Mouse (Mus musculus): ENCODE measurements around the gene Rnasek.

The Rnasek gene

DNA sequence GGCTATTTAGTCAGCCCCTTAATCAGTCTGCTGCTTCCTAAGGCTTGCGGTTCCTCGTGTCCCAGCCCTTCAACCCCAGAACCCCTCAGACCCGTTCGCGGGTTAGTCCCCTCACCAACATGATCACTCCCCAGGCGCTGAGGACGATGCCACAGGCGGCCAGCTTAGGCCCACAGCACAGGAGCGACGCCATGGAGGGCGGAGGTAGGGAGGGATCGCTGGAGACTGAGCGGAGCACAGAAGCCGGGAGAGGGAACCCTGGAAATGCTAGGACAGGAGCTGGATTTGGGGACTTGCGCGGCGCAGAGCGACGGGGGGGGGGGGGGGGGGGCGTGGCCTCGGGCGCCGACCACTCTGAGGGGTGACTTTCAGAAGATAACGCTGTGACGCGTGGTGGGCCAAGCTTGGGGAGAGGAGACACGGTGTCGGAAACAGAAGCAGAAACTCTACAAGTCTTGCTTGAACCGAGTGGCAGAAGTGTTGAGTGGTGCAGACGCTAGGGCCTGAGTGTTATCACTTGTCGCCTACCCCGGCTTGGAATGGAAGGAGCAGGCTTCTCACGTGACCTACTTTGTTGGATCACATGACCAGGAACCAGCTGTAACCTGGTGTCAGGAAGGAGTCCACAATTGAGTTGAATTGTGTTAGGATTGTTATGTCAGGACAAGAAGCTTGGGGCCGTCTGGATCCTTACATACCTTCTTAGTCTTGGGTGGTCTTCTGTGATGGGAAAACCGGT lies at the start of gene Rnasek, which contains the start of gene Gm21988:
Gene Rnasek, minus strand, starts transcription at position 302 of the 739 bp plus-strand sequence.
Gene Gm21988, minus strand, starts transcription at position 290 of the 739 bp plus-strand sequence.
- peak; percentile 90 for DNase-seq (ENCODE audit: low read depth)

GRCm38 (mm10) chr11:70289236-70289635 lies 49.6 kb upstream of the Rnasek start:
- no peak for DNase-seq (ENCODE audit: low read depth)

DNA sequence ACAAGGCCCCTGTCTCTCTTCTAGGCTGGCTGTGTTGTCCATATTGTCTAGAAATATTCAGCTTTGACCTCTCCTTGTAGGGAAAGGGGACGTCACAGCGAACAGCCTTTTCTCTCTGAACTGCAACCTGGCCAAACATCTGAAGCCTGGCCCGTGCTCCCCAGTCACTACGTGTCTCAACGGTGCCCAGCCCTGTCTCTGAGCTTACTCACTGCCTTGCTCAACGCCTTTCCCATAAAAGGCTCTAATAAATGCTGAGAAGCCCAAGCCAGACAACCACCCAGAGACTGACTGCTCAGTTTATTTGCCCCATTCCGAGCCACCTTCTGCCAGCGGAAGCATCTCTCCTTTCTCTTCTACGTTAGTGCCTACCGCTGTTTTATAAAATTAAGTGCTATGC lies 48.5 kb upstream of the Rnasek start:
- DNase-seq (ENCODE audit: low read depth) = peak; percentile 22

DNA sequence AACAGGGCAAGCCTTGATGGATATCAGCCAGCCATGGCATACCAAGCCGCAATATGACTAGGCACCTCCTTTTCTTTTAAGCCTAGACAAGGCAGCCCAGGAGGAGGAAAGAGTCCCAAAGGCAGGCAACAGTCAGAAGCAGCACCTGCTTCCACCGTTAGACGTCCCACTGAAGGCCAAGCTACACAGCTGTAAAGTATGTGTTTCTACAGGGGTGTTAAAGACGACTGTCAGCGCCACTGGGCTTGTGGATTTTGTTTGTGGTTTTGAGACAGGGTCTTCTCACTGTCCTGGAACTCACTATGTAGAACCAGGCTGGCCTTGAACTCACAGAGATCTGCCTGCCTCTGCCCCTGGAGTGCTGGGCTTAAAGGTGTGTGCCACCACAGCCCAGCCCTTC lies 46.0 kb upstream of the Rnasek start:
- no peak for DNase-seq (ENCODE audit: low read depth)

GRCm38 (mm10) chr11:70284757-70285156 lies 45.1 kb upstream of the Rnasek start:
- peak; percentile 26 for DNase-seq (ENCODE audit: low read depth)

GRCm38 (mm10) chr11:70283666-70284065 lies 44.0 kb upstream of the Rnasek start:
- DNase-seq (ENCODE audit: low read depth) = no peak

GRCm38 (mm10) chr11:70280441-70280840 lies 40.8 kb upstream of the Rnasek start:
- no peak for DNase-seq (ENCODE audit: low read depth)

- DNase-seq (ENCODE audit: low read depth) = no peak
These were observed 39.3 kb upstream of the Rnasek start for GRCm38 (mm10) chr11:70278961-70279360.

GRCm38 (mm10) chr11:70271641-70272040 lies 32.0 kb upstream of the Rnasek start:
- DNase-seq (ENCODE audit: low read depth) = peak; percentile 70

GRCm38 (mm10) chr11:70266405-70266804 lies 26.8 kb upstream of the Rnasek start:
- peak; percentile 46 for DNase-seq (ENCODE audit: low read depth)

GRCm38 (mm10) chr11:70265819-70266218 lies 26.2 kb upstream of the Rnasek start:
- no peak for DNase-seq (ENCODE audit: low read depth)

DNA sequence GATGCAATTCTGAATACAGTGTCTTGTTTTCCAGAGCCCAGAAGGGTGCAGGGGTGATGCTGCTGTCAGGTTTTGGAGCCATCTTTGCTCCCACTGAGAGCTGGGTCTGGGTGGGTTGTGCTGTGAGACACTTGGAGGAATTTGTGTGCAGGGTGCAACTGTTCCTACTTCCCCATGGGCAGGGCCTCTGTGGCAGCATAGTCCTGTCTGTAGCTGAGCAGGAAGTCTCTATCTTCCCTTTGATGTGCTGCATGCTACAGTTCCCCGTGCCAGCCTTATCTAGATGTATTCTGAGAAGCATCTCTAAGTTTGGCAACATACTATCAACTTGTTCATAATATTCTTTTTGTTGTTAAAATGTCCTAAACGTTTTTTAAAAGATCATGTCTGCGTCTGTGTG lies 25.6 kb upstream of the Rnasek start:
- no peak for DNase-seq (ENCODE audit: low read depth)

- DNase-seq (ENCODE audit: low read depth) = peak; percentile 33
These were observed 19.4 kb upstream of the Rnasek start for GRCm38 (mm10) chr11:70259035-70259434.

GRCm38 (mm10) chr11:70254931-70255531 lies 15.4 kb upstream of the Rnasek start, which contains the start of gene Alox12:
Alox12 (minus strand) TSS chr11:70255353.
- no peak for DNase-seq (ENCODE audit: low read depth)

DNA sequence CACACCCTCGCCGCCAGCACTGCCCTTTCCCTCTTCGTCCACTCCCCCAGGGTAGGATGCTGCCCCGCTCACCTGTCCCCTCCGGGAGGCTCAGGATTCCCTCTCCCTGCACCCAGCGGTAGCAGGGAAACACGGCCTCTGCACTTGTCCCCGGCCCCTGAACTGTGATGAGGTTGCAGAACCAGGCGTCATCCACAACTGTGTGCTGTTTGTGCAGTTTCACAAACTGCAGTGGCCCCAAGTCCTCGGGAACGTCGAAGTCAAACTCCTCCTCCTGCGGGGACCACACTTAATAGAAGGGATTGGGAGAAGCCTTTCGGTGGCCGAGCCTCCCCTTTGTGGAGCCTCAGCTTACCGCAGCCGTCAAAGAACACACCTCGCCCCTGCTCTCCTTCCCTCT lies 14.7 kb upstream of the Rnasek start:
- DNase-seq (ENCODE audit: low read depth) = no peak

GRCm38 (mm10) chr11:70251853-70252252 lies 12.2 kb upstream of the Rnasek start:
- no peak for DNase-seq (ENCODE audit: low read depth)

DNA sequence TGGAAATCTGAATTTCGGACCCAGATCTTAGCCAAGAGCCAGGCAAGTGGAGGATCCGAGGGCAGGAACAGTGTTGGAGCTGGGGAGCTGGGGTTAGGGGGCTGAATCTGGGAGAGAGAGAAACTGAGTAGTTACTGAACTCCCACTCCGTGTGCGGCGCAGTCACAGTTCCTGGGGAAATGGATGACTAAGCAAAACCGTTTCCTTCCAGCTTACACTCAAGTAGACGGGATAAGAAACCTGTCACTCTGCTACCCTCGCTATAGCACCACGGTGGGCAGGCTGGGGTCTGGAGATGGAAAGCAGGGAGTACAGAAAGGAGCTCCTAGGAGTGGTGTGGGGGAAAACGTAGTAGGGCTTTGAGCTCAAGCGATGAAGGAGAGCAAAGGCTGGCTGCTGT lies 10.5 kb upstream of the Rnasek start:
- DNase-seq (ENCODE audit: low read depth) = no peak

- DNase-seq (ENCODE audit: low read depth) = peak; percentile 83
These were observed 7.6 kb upstream of the Rnasek start for GRCm38 (mm10) chr11:70247136-70247845.

GRCm38 (mm10) chr11:70242591-70242990 lies 2.9 kb upstream of the Rnasek start:
- DNase-seq (ENCODE audit: low read depth) = no peak

GRCm38 (mm10) chr11:70238591-70239440 lies 826 bp downstream of the Rnasek start:
- peak; percentile 57 for DNase-seq (ENCODE audit: low read depth)

GRCm38 (mm10) chr11:70237457-70238167 lies 2.0 kb downstream of the Rnasek start, which contains the start of gene 0610010K14Rik:
0610010K14Rik (minus strand) TSS chr11:70237914.
- DNase-seq (ENCODE audit: low read depth) = peak; percentile 99
